Mouse (Mus musculus) CD4-positive helper T cell, adult 2 months (primary cell): ENCODE measurements at regions not wholly inside any gene's neighbourhood (a gene's known extent, or its start where the extent isn't known, plus 50 kb on each side); places are given as distances from the start of the nearest gene placed in this dataset.

Experiments used
- DNase-seq: peaks from one replicate; pipeline ENCODE4 v3.0.0-alpha.2; 2012; ENCODE audit warnings: low read depth, missing footprints, low spot score

DNA sequence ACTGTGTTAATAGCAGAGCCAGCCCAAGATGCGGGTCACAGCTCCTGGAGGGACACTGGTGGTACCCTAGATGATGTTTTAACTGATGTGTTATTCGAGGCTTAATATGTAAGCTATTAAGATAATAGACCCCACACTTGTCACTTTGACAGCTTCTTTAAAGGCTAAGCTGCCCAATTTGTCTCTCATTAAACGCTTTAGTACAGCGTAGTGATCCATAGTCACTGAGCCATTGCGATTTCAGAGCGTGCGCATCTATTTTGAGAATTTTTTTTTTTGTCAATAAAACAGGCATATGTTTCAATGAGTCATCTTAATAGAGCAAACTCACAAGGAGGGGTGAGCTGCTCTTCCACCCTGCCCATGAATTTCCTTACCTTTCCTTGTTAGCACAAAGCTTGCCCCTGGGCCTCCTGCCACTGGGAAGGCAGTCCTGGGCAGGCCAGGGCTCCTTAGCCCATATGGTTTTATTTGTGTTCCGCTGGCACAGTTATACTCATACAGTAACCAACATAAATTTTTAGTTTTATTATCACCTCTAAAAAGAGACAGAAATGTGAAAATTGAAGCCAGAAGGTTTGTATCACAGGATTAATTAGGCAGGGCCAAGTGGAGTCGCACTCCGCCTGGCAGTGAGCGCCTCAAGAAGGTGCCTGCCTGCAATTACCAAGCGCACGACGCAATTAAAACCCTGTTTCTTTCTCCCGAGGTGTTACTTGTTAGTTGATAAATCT is 294.3 kb downstream of the Etv1 start:
- DNase-seq: no peak

GRCm38 (mm10) chr12:39086285-39086684 is 307.1 kb downstream of the Etv1 start:
- DNase-seq: no peak

DNA sequence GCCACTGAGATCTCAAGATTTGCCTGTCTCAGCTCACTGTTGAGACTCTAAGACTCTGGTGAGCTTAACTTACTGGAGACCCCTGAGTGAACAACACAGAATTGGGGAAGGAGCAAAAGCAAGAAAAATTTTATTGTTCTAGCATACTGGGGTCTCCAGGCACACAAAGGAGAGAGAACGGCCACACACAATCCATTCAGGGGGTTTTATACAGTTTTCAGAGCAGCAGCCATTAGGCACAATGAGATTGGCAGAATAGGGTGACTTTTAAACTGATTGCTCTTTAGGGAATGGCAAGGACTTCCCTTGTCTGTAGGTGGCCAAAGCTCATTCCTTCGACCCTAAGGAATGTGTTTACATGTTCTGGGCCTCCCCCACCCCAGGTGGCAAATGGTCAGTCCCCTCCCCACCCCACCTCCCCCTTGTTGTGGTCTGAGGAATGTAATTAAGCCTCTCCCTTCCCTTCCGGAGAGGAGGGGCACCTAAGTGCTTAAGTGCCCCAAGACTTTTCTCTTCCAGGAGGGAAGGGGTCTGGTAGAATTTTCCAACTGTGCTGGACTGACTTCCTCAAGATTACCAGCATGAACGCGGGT is 315.6 kb downstream of the Etv1 start:
- DNase-seq: no peak

GRCm38 (mm10) chr12:39123391-39124095 is 344.4 kb downstream of the Etv1 start:
- no peak for DNase-seq

GRCm38 (mm10) chr12:39154689-39155088 is 375.5 kb downstream of the Etv1 start:
- no peak for DNase-seq

DNA sequence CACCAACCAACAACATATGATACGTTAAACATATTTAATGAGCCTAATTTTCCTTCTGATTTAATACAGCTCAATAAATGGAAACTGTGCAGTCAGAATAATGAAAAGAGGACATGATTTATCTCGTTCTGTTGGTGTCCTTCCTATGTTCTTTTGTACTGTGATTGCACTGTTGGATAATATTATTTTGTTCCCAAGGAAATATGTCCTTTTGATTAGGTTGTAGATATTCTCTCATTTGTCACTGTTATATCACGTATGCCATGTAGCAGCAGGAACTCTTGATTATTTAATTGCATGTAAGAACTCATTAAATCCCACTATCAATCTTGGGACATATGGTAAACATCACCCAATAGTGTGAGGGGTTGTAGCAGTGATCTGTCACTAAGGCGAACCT is 397.8 kb downstream of the Etv1 start:
- no peak for DNase-seq

DNA sequence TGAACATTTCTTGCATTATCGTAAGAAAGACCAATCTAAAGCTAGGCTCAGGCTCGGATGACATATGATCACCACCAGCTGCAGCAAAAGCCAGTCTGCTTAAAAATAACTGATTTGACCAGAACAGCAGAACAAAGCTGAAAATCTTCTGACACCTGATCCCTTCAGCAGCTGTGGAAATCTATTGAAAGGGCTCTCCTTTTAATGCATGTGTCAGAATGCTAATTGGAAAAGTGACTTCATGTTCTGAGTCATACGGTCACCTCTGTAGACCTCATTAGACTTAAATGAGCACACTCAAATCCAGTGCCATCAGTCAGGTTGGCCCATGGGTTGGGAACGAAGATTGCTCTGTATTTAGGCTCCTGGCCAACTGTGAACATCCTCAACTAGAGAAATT is 444.9 kb downstream of the Etv1 start:
- no peak for DNase-seq

- DNase-seq: no peak
Measured at GRCm38 (mm10) chr12:39256605-39257004, 477.4 kb downstream of the Etv1 start.

- no peak for DNase-seq
Measured at GRCm38 (mm10) chr12:39257571-39257970, 478.4 kb downstream of the Etv1 start.

DNA sequence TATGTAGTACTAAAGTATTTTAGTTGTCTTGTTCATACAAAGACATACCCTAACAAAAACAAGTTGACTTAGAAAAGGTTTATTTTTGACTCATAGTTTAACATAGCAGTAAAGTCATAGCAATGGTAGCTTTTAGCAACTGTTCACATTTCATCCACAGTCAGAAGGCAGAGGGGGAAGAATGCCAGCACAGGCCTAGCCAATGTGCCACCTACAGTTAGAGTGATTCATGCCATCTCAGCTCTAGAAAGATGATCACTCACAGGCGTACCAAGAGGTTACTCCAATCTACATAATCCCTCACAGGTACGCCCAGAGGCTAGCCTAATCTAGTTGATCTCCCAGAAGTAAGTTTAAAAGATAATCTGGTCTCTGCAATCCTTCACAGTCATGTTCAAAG is 510.5 kb downstream of the Etv1 start:
- no peak for DNase-seq

GRCm38 (mm10) chr12:39301351-39302212 is 522.4 kb downstream of the Etv1 start:
- no peak for DNase-seq

- DNase-seq: no peak
Measured at GRCm38 (mm10) chr12:39302213-39302591, 523.0 kb downstream of the Etv1 start.

- DNase-seq: no peak
Measured at GRCm38 (mm10) chr12:39307746-39308145, 528.6 kb downstream of the Etv1 start.

GRCm38 (mm10) chr12:39309905-39310304 is 530.7 kb downstream of the Etv1 start:
- DNase-seq: no peak

- no peak for DNase-seq
Measured at GRCm38 (mm10) chr12:39317229-39317628, 538.0 kb downstream of the Etv1 start.

- no peak for DNase-seq
Measured at GRCm38 (mm10) chr12:39321453-39321852, 542.3 kb downstream of the Etv1 start.

GRCm38 (mm10) chr12:39326157-39326556 is 547.0 kb downstream of the Etv1 start:
- DNase-seq: no peak

DNA sequence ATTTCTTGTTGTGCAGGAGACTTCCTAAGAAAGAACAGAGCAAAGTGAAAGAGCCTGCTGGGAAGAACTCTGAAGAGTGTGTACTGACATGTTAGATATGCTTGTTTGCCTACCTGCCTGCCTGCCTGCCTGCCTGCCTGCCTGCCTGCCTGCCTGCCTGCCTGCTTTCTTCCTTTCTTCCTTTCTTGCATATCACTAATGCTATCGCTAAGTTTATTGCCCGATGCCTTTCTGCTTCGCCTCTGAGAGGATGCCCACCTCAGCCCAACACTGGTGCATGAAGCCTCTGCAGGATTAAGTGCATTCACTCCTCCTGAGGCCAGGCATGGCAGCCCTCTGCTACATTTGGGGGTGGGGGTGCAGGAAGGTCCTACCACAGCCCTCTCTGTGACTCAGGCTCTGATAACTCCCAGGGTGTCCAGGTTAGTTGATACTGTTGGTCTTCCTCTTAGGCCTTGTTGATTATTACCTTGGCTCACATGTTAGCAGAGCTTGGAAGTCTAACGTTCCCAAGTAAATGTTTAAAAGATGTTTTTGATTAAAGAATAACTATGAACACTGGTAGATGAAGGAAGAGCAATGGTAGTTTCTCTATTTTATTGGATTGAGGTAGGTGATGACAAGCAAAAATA is 547.6 kb downstream of the Etv1 start:
- DNase-seq: no peak

GRCm38 (mm10) chr12:39328377-39328776 is 549.2 kb downstream of the Etv1 start:
- DNase-seq: no peak

- DNase-seq: no peak
Measured at GRCm38 (mm10) chr12:39339101-39339538, 559.9 kb downstream of the Etv1 start.

- DNase-seq: no peak
Measured at GRCm38 (mm10) chr12:39341751-39342271, 562.6 kb downstream of the Etv1 start.
